Mouse (Mus musculus) lung, postnatal 36 days (tissue): ENCODE results near the gene Adgrb2.
A peak's percentile ranks its signal among the peaks of the same experiment; 100 is the strongest.

Experiments
- DNase-seq: peaks from one replicate; pipeline ENCODE4 v3.0.0; 2022; ENCODE audit warnings: mixed read lengths

Gene Adgrb2

GRCm38 (mm10) chr4:129984421-129985061, at the start of gene Adgrb2:
Adgrb2 (plus strand) TSS chr4:129984870.
- peak; percentile 2 for DNase-seq

GRCm38 (mm10) chr4:129951359-129951821, 33.3 kb upstream of the Adgrb2 start:
- peak; percentile 57 for DNase-seq

DNA sequence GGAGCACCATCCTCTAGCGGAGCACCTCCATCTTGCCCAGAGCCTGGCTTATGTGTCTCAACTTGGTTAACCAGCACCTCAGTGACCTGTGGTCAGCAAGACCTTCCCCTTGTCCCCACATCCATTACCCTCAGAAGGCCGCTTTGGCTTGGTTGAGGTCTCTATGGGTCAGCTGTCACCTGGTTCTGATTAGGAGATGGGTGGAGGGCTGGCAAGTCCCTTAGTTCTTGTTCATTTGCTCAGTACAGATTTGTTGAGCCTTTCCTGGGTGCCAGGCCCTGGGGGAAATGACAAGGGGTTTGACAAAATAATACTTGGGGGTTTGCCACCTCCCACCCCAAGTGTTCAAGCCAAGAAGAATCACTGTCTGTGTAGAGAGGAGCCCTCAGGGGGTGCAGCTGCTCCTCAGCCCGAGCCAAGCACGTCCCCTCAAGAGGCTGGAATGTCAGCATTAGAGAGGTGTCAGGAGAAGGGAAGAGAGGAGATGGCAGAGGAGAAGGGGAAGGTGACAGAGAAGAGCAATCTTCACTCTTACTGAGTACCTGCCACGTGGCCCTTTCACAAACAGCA, 32.3 kb upstream of the Adgrb2 start:
- no peak for DNase-seq

- DNase-seq, result no peak
Observed at GRCm38 (mm10) chr4:129954527-129954926, 30.1 kb upstream of the Adgrb2 start.

DNA sequence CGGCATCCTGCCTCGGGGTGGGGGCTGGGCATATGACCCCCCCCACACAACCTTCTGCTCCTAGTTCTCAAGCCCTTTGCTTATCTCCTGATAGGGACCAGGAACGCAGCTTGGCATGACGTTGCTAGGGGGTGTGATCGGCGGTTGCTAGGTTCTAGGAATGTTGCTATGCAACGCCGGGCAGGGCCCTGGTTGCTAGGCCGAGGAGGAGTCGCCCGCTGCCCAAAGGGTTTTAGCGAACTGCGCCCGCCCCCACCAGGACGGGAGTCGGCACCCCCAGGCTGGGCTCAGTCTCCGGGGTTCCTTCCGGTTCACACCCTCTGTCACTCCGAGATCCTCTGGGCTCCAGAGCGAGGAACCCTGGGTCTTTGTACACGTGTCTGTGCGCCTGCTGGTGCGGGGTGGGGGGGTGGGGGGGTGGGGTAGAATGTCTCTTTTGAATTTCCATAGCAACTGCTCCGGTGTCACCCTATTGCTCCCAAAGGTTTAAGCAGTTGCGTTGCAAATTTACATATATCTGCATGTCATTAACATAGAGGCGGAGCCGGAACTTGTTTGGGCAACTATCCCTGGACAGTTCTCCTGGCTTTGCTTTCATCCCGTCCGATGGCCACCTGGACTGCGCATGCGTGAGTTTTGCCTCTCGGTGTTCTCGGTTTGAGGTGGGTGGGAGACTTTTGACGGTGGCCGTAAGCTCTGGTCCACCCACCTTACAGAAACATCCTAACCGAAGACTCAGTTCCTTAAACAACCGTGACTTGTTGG, 24.3 kb upstream of the Adgrb2 start:
- peak; percentile 76 for DNase-seq

GRCm38 (mm10) chr4:129965294-129965693, 19.4 kb upstream of the Adgrb2 start:
- DNase-seq, result no peak

- no peak for DNase-seq
Observed at GRCm38 (mm10) chr4:129966201-129966600, 18.5 kb upstream of the Adgrb2 start.

- no peak for DNase-seq
Observed at GRCm38 (mm10) chr4:129967024-129968014, 17.4 kb upstream of the Adgrb2 start.

DNA sequence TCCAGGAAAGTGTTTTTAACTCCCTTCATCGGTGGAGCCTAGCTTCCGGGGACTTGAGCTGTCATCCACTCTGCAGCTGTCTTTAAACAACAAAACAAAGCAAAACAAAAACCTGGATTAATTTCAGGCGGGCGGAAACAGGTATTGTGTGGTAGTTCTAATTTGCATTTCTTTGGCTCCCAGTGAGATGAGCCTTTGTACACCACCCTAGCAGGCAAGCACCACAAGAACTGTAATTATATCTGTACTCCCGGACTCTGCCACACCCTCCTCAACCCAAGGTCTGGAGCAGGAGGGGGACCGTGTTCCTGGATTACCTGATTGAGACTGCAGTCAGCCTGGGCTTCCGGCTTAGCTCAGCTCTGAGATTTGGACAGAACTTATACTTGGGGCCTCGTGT, 14.5 kb upstream of the Adgrb2 start:
- DNase-seq, result no peak

GRCm38 (mm10) chr4:129970861-129971260, 13.8 kb upstream of the Adgrb2 start:
- no peak for DNase-seq

DNA sequence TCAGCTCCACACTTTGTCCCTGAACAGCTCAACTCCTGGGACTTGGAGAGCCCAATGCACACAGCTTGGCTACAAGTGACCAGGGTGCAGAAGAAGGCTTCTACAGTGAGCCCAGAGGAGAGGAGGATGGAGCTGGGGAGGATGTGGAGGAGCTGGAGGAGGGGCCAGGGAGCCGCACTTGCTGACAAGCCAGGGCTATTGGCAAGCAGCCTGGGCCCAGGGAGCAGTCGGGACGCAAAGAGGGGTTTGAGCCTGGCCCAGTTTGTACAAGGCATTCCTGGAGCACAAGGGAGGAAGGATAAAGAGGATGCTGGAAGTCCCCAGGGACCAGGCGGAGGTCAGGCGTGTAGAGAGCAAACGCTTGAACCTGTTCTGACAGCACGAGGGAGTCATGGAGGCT, 12.7 kb upstream of the Adgrb2 start:
- DNase-seq, result no peak

- DNase-seq, result no peak
Observed at GRCm38 (mm10) chr4:129974285-129974684, 10.4 kb upstream of the Adgrb2 start.

DNA sequence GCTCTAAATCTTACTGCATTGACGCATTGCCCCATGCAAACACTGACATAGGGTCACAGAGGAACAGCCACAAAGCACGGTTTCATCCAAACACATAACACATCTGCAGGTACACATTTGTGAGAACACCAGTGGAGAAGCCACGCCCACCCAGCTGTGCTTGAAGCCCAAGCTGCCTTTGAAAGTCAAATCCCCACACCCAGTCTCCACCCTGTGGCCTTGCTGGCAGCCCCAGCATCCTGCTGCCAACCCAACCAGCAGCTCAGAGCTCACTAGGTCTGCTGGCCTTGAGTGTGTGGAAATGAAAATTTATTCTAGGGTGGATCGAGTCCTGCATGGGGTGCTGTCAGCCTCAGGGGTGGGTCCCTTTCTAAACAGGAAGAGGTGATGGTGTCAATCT, 7.4 kb upstream of the Adgrb2 start:
- DNase-seq, result no peak

DNA sequence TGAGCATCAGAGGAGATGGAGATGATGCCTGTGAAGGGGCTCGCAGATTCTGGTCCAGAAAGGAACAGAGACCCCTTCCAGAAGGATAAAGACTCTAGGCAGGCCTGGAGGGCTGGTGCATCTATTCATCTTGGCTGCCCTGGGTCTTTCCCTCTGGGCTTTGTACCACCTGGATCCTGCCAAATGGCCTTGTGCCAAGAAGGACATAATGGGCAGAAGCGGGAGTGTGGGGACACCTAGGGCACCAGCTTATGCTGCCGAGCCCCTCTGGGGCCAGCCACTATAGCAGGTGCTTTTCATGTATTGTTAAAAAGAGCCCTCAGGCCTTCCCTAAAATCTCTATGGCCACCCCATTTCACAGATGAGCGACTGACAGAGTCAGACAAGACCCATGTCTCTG, 6.4 kb upstream of the Adgrb2 start:
- no peak for DNase-seq

DNA sequence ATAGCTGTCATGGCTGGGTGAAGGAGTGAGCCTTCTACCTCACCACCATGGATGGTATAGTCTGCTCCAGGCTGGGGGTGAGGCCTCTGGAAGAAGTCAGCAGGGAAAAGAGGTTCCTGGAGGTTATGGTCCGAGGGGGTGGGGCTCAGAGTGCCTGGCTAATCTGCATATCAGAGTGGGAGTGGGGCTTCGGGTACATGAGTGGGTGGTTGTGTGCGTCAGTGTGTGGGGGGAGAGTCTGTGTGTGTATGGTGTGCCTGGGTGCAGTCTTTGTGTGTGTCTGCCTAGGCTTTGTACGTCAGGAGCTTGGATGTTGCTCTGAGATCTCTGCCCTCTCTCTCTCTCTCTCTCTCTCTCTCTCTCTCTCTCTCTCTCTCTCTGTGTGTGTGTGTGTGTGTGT, 5.7 kb upstream of the Adgrb2 start:
- no peak for DNase-seq

GRCm38 (mm10) chr4:129981657-129982056, 3.0 kb upstream of the Adgrb2 start:
- no peak for DNase-seq

- DNase-seq, result no peak
Observed at GRCm38 (mm10) chr4:129983046-129983445, 1.6 kb upstream of the Adgrb2 start.

- DNase-seq, result peak; percentile 75
Observed at GRCm38 (mm10) chr4:129983764-129984420, 778 bp upstream of the Adgrb2 start.

- DNase-seq, result no peak
Observed at GRCm38 (mm10) chr4:129985161-129985670, 546 bp downstream of the Adgrb2 start.

GRCm38 (mm10) chr4:129985671-129986441, 1.2 kb downstream of the Adgrb2 start:
- DNase-seq, result peak; percentile 50
